Mouse (Mus musculus): ENCODE measurements around the gene Sphk1. TPM values are rescaled to one million over a fixed set of nuclear protein-coding genes. Genes with fewer than 3 reads are reported as not detected.

Sphk1 gene
- polyA plus RNA-seq, 1 experiment = 3.3 TPM

DNA sequence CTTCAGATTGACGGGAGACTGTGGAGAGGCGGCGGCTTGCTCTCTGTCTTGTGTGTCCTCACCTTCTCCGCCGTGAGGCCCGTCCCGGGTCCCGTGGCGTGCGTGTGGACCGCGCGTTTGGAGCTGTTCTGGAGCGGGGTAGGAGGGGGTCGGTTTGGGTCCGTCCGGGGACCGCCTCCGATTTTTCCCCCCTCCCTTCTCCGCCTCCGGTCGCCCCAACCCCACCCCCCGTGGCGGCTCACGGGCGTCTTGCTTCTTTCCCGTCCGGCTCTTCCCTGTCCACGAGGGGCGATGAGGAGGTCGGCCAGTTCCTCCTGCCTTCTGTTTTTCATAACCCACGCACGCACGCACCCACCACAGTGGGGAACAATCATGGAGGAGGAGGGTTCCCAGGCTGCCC, 32.1 kb upstream of the Sphk1 start:
- Histone ChIP-seq H3K27me3 (ENCODE audit: control insufficient read depth, insufficient read depth, low read length) (no peaks in the 10 kb centered on the region), H3K27ac (ENCODE audit: control insufficient read depth, insufficient read depth, low read depth, low read length) (no peak overlapping the region), H3K36me3 (ENCODE audit: control insufficient read depth, insufficient read depth, low read length) (no peaks in the 10 kb centered on the region), H3K4me1 (ENCODE audit: control insufficient read depth, insufficient read depth, low read length) (peaks cover 3% of the 10 kb centered on the region; the same call in 1 of the 2 replicates), H3K4me3 (ENCODE audit: control insufficient read depth, low read depth, low read length) (peak overlapping the region; percentile 20; the same call in 1 of the 2 replicates)
- TF ChIP-seq POLR2A (IDR thresholded peaks at IDR 0.05; ENCODE audit: control insufficient read depth, low read depth, low read length) (no peak), CTCF (IDR thresholded peaks at IDR 0.05; ENCODE audit: control insufficient read depth, insufficient read depth, insufficient replicate concordance, low read depth, low read length) (no peak)

DNA sequence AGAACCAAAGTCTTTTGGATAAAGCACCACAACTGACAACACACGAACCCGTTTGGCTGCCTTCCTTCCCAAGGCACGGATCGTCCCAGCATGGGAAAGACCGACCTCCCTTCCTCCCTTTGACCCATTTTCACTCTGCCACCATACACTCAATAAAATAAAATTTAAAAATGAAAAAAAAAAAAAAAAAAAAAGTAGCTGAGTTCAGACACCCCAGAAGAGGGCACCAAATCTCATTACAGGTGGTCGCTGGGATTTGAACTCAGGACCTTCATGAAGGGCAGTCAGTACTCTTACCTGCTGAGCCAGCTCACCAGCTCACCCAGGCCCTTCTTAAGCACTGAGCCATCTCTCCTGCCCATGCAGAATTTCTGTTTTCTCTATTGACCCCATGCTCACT, 31.7 kb upstream of the Sphk1 start:
- no peaks in the 10 kb centered on the region for H3K27me3 ChIP-seq (ENCODE audit: control insufficient read depth, insufficient read depth, low read length)
- TF ChIP-seq POLR2A (IDR thresholded peaks at IDR 0.05; ENCODE audit: control insufficient read depth, low read depth, low read length) = no peak
- no peak for TF ChIP-seq CTCF (IDR thresholded peaks at IDR 0.05; ENCODE audit: control insufficient read depth, insufficient read depth, insufficient replicate concordance, low read depth, low read length)
- no peaks in the 10 kb centered on the region for H3K36me3 ChIP-seq (ENCODE audit: control insufficient read depth, insufficient read depth, low read length)
- no peak overlapping the region for H3K27ac ChIP-seq (ENCODE audit: control insufficient read depth, insufficient read depth, low read depth, low read length)
- H3K4me1 ChIP-seq (ENCODE audit: control insufficient read depth, insufficient read depth, low read length) = peaks cover 3% of the 10 kb centered on the region; the same call in 1 of the 2 replicates
- H3K4me3 ChIP-seq (ENCODE audit: control insufficient read depth, low read depth, low read length) = no peak overlapping the region

DNA sequence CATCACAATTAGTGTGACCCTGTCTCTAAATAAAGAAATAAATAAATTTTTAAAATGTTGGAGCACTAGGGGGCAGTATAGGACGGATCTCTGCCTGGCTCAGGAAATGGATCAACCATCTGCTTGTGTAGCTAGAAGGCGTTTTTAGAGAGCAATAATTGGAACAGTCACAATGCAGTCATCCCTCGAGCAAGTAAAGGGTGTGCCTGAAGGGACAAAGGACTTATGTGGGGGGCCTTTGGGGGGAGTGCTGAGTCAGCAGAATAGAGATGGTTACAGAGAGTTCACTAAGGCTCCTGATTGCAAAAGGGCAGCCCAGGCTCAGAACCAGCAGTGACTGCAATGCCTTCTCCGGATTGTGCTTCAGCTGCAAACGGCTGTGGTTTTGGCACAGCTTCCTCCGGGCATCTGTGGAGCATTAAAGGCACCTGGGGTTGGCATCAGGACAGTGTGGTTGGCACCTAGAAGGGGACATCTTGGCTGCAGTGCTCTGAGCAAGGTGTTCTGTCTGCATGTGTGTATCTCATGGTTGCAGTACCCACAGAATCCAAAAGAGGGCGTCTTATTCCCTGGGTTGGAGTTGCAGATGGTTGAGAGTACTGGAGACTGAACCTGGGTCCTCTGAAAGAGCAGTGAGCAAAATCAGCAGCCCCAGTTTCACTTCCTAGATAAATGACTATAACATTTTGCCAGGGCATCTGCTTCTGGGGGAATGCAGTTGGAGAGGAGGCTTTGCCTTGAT, 29.5 kb upstream of the Sphk1 start:
- no peak overlapping the region for H3K27ac ChIP-seq (ENCODE audit: control insufficient read depth, insufficient read depth, low read depth, low read length)
- no peaks in the 10 kb centered on the region for H3K27me3 ChIP-seq (ENCODE audit: control insufficient read depth, insufficient read depth, low read length)
- no peaks in the 10 kb centered on the region for H3K36me3 ChIP-seq (ENCODE audit: control insufficient read depth, insufficient read depth, low read length)
- no peak overlapping the region for H3K4me3 ChIP-seq (ENCODE audit: control insufficient read depth, low read depth, low read length)
- peak; percentile 18; the same call in 1 of the 2 replicates for TF ChIP-seq CTCF (IDR thresholded peaks at IDR 0.05; ENCODE audit: control insufficient read depth, insufficient read depth, insufficient replicate concordance, low read depth, low read length)
- no peak for TF ChIP-seq POLR2A (IDR thresholded peaks at IDR 0.05; ENCODE audit: control insufficient read depth, low read depth, low read length)
- H3K4me1 ChIP-seq (ENCODE audit: control insufficient read depth, insufficient read depth, low read length) = peaks cover 4% of the 10 kb centered on the region; the same call in 1 of the 2 replicates

DNA sequence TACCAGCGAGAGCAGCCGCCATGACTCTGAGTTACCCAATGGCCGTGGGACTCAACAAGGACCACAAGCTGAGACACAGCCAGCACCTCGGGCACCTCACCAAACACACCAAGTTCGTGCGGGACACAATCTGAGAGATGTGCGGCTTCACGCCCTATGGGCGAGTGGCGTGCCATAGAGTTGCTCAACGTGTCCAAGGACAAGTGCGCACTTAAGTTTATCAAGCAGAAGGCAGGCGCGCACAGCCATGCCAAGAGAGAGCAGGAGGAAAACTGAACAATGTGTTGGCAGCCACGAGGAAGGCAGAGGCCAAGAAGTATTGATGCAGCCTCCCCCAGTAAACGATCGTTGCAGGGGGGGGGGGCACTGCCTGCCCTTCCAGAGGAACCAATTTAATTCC, 26.2 kb upstream of the Sphk1 start:
- Histone ChIP-seq H3K27ac (ENCODE audit: control insufficient read depth, insufficient read depth, low read depth, low read length) (no peak overlapping the region), H3K36me3 (ENCODE audit: control insufficient read depth, insufficient read depth, low read length) (no peaks in the 10 kb centered on the region), H3K27me3 (ENCODE audit: control insufficient read depth, insufficient read depth, low read length) (no peaks in the 10 kb centered on the region), H3K4me1 (ENCODE audit: control insufficient read depth, insufficient read depth, low read length) (peaks cover 4% of the 10 kb centered on the region; the same call in 1 of the 2 replicates), H3K4me3 (ENCODE audit: control insufficient read depth, low read depth, low read length) (no peak overlapping the region)
- TF ChIP-seq POLR2A (IDR thresholded peaks at IDR 0.05; ENCODE audit: control insufficient read depth, low read depth, low read length) (no peak), CTCF (IDR thresholded peaks at IDR 0.05; ENCODE audit: control insufficient read depth, insufficient read depth, insufficient replicate concordance, low read depth, low read length) (no peak)

DNA sequence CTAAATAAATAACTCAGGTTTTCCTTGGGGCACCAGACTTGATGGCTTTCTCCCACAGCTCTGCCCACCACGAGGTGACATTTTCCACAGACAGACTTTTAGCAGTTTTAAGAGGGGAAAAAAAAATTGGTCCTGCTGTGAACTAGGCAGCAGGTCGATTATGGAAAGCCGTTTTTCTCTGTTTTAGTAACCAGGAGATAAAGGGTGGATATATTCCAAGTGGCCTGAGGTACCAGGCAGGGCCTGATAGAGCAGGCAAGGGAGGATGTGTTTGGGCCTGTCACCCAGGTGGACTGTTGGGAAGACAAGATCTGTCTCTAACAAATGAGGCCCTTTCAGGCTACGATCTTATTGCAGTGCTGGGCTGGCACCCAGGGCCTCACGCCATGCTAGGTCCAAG, 25.2 kb upstream of the Sphk1 start:
- peaks cover 4% of the 10 kb centered on the region; the same call in 1 of the 2 replicates for H3K4me1 ChIP-seq (ENCODE audit: control insufficient read depth, insufficient read depth, low read length)
- no peaks in the 10 kb centered on the region for H3K36me3 ChIP-seq (ENCODE audit: control insufficient read depth, insufficient read depth, low read length)
- no peak overlapping the region for H3K4me3 ChIP-seq (ENCODE audit: control insufficient read depth, low read depth, low read length)
- H3K27ac ChIP-seq (ENCODE audit: control insufficient read depth, insufficient read depth, low read depth, low read length) = no peak overlapping the region
- H3K27me3 ChIP-seq (ENCODE audit: control insufficient read depth, insufficient read depth, low read length) = no peaks in the 10 kb centered on the region
- TF ChIP-seq POLR2A (IDR thresholded peaks at IDR 0.05; ENCODE audit: control insufficient read depth, low read depth, low read length) (no peak), CTCF (IDR thresholded peaks at IDR 0.05; ENCODE audit: control insufficient read depth, insufficient read depth, insufficient replicate concordance, low read depth, low read length) (no peak)

DNA sequence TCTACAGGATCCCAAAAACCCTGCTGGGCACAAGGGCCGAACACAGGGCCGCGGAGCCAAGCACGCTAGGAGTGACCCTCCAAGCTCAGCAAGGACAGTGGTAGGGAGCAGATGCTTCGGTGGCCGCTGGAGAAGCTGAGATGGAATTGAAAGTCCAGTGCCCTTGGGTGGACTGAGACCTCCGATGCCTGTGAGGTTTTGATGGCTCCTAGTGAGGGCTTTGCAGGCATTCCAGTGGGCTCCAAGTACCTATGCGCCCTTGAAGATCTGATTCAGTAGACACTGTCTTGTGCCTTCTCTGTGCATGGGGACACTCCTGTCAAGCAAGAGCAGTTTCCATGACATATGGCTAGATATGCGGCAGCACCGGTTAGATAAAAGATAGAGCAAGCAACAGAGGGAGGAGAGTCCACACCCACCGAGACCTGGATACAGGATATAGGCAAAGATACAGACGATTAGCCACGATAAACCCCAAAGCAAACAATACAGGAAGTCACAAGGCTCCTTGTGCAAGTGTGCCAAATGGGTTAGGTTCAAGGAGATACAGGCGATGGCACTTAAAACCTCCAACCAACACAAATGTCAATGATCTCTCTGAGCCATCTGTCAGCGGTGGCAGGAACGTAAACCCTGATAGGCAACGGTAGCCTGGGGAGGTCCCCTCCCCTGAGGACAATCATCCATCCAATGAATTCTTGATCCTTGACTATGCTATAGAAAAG, 24.4 kb upstream of the Sphk1 start:
- Histone ChIP-seq H3K4me3 (ENCODE audit: control insufficient read depth, low read depth, low read length) (no peak overlapping the region), H3K27me3 (ENCODE audit: control insufficient read depth, insufficient read depth, low read length) (no peaks in the 10 kb centered on the region), H3K27ac (ENCODE audit: control insufficient read depth, insufficient read depth, low read depth, low read length) (no peak overlapping the region), H3K36me3 (ENCODE audit: control insufficient read depth, insufficient read depth, low read length) (no peaks in the 10 kb centered on the region), H3K4me1 (ENCODE audit: control insufficient read depth, insufficient read depth, low read length) (peaks cover 4% of the 10 kb centered on the region; the same call in 1 of the 2 replicates)
- TF ChIP-seq POLR2A (IDR thresholded peaks at IDR 0.05; ENCODE audit: control insufficient read depth, low read depth, low read length) (no peak), CTCF (IDR thresholded peaks at IDR 0.05; ENCODE audit: control insufficient read depth, insufficient read depth, insufficient replicate concordance, low read depth, low read length) (no peak)

DNA sequence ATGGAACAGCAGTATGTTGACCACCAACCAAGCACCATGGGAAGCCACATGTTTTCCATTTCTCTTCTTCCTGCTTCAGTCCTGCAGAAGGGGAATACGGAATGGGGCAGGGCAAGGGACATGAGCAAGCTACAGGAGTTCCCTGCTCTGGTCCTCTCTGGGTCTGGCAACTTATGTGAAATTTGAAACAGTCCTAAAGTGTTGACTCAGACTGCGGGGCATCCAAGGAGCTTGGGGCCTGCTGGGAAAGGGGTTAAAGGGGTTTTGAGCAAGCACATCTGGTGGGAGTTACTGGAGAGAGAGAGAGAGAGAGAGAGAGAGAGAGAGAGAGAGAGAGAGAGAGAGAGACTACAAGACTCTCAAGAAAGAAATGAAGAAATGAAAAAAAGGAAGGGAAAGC, 22.0 kb upstream of the Sphk1 start:
- Histone ChIP-seq H3K4me3 (ENCODE audit: control insufficient read depth, low read depth, low read length) (no peak overlapping the region), H3K36me3 (ENCODE audit: control insufficient read depth, insufficient read depth, low read length) (no peaks in the 10 kb centered on the region), H3K27me3 (ENCODE audit: control insufficient read depth, insufficient read depth, low read length) (no peaks in the 10 kb centered on the region), H3K4me1 (ENCODE audit: control insufficient read depth, insufficient read depth, low read length) (peaks cover 4% of the 10 kb centered on the region; the same call in 1 of the 2 replicates), H3K27ac (ENCODE audit: control insufficient read depth, insufficient read depth, low read depth, low read length) (no peak overlapping the region)
- TF ChIP-seq CTCF (IDR thresholded peaks at IDR 0.05; ENCODE audit: control insufficient read depth, insufficient read depth, insufficient replicate concordance, low read depth, low read length) (no peak), POLR2A (IDR thresholded peaks at IDR 0.05; ENCODE audit: control insufficient read depth, low read depth, low read length) (no peak)

Data from testis, adult 2 months (tissue).